Mouse (Mus musculus): ENCODE measurements at regions not wholly inside any gene's neighbourhood (a gene's known extent, or its start where the extent isn't known, plus 50 kb on each side); places are given as distances from the start of the nearest gene placed in this dataset.
A peak's percentile ranks its signal among the peaks of the same experiment; 100 is the strongest.

- no peak for DNase-seq (ENCODE audit: extremely low read depth, insufficient read length, low spot score)
Observed at GRCm38 (mm10) chr2:106083801-106084800, 80.8 kb upstream of the Dnajc24 start.

- DNase-seq (ENCODE audit: extremely low read depth, insufficient read length, low spot score): no peak
Observed at GRCm38 (mm10) chr2:106083001-106083400, 79.7 kb upstream of the Dnajc24 start.

- DNase-seq (ENCODE audit: extremely low read depth, insufficient read length, low spot score): peak; percentile 41
Observed at GRCm38 (mm10) chr2:106081951-106082350, 78.6 kb upstream of the Dnajc24 start.

GRCm38 (mm10) chr2:106080626-106081025, 77.3 kb upstream of the Dnajc24 start:
- no peak for DNase-seq (ENCODE audit: extremely low read depth, insufficient read length, low spot score)

- DNase-seq (ENCODE audit: extremely low read depth, insufficient read length, low spot score): no peak
Observed at GRCm38 (mm10) chr2:106078591-106078990, 75.2 kb upstream of the Dnajc24 start.

- DNase-seq (ENCODE audit: extremely low read depth, insufficient read length, low spot score): no peak
Observed at GRCm38 (mm10) chr2:106074441-106074840, 71.1 kb upstream of the Dnajc24 start.

- no peak for DNase-seq (ENCODE audit: extremely low read depth, insufficient read length, low spot score)
Observed at GRCm38 (mm10) chr2:106064316-106064715, 61.0 kb upstream of the Dnajc24 start.

All from 3134 (cell line).